Mouse (Mus musculus): ENCODE results near the gene Tmem203. TPM values are rescaled to one million over a fixed set of nuclear protein-coding genes. Genes with fewer than 3 reads are reported as not detected.

Gene Tmem203
- 27.2 and 29.6 TPM in 2 replicates for polyA plus RNA-seq (2015; fragmentation: Nextera tagmentation; extraction: Ambion mirVana)

DNA sequence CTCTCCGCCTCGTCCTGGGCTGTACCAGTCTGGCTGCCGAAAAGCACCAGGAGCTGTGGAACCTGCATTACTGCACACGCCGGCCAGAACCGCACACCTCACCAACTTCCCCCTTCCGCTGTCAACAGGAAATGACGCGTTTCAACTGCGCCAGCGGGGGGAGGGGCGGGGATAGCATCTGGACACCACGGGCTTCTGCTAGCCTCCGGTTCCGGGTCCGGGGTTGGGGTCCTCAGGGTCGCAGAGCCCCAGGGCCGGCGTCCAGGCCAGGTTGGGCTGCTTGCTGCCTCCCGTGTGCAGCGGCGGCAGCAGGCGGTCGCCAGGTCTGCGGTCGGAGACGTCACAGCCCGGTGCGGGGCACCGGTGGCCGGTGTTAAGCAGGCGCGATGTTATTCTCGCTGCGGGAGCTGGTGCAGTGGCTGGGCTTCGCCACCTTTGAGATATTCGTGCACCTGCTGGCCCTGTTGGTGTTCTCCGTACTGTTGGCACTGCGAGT lies at the start of gene Tmem203:
TSS of gene Tmem203 (plus strand) at position 156 of the 496 bp plus-strand sequence.

DNA sequence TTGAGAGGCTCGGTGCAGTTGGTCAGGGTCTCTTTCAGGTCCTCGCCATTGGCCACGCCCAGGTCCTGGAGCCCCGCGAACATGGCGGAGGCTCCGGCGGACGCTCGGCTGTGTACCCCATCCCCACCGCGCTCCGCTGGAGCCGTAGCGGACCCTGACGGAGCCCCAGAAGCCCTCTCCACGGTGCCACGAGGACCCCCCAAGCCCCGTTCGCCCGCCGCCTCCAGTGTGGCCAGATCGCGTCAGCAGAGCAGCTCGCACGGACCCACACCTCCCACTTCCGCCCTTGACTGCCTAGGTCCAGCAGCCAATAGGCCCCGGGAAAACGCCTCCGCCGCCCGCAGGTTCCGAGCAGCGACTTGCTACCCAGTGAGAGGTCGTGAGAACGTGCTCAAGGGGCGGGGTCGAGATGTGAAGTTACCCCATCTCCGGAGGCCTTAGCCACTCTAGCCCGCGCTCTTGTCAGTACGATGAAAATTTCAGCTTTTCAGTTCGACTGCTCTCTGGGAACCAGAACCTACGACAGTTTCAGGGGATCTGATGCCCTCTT lies 44.0 kb upstream of the Tmem203 start, which contains the start of gene Nelfb:
TSS of gene Nelfb (minus strand) at position 369 of the 550 bp plus-strand sequence.

DNA sequence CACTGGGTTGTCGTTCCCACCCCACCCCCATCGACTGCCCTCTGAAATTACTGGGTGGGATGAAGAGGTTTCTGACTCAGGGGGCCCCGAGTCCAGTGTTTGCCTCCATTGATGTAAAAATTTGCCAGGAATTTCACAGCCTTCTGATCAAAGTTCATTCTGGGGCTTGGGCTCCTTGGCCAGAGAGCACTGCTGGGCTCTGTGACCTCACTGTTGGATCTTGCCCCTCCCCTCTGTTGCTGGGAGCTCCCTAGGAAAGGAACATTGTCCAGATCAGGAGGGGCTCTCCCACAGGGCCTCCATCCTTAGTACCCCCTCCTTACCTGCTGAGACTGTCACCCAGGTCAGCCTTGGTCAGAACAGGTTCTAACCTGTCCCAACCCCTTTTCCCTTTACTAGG lies 40.8 kb upstream of the Tmem203 start, which contains the start of gene Stpg3:
TSS of gene Stpg3 (minus strand) at position 194 of the 400 bp plus-strand sequence.

DNA sequence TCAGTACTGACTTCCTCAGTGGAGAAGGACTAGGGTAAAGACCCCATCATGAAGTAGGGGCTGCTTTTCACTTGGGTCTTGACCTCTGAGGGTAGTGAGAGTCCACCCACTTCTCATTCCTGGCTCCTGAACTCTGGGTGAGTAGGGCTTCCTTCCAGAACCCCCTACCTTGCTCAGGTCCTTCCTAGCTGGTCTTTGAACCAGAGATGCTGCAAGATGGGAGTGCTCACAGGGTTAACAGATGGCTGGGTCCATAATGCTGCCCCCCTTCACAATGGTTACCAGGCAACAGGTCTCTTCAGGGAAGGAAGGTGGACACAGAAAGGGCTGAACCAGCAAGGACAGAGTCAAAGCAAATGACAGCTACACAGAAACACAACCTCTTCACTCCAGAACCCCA lies 36.8 kb upstream of the Tmem203 start, which contains the start of gene Fam166a:
TSS of gene Fam166a (plus strand) at position 301 of the 400 bp plus-strand sequence.

DNA sequence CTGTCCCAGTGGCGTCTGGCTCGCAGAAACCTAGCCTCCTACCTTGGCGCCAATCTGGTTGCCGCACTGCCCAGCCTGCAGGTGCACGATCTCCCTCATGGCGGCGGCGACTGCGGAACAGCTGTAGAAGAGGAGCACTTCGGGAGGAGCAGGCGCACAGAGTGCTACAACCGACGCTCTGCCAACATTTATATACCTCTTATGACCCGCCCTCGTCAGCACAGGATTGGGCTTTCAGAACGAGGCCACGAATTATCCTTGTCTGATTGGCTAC lies 30.8 kb upstream of the Tmem203 start, which contains the start of gene Tubb4b:
TSS of gene Tubb4b (minus strand) at position 211 of the 274 bp plus-strand sequence.

DNA sequence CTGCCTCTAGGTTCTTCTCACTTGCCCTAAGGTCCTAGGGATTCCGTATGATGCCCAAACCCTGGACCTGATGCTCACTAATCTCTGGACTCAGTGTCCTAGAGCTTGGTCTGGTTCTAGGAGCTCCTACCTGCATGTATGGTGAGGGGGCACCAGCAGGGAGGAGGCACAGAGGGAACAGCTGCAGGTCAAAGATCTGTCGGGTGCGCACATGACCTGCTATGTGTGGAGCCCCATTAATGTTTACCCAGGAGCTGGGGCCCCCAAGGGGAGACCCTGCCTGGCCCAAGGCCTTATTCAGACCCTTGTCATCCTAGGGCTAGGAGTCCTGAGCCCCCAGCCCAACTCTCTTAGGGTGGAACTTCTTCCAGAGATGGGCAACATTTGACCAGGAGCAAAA lies 21.2 kb upstream of the Tmem203 start, which contains the start of gene Slc34a3:
TSS of gene Slc34a3 (minus strand) at position 315 of the 400 bp plus-strand sequence.

DNA sequence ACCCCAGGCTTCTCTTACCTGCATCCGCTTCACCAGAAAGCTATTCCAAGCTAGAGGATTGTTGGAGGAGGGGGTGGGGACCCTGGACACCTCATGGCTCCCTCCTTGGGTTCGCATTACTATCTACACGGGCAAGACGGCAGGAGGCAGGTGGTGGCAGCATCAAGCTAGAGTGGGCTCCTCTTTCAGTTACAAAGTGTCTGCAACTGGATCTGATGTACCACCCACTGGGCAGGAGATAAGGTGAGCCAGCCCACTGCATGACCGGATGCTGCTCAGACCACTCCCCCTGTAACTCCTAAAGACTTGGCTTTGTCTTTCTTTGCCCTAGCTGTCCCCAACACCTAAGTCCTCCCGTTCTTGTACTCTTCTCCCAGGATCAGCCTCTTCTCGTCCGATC lies 18.6 kb upstream of the Tmem203 start, which contains the start of gene Rnf224:
TSS of gene Rnf224 (minus strand) at position 174 of the 400 bp plus-strand sequence.

DNA sequence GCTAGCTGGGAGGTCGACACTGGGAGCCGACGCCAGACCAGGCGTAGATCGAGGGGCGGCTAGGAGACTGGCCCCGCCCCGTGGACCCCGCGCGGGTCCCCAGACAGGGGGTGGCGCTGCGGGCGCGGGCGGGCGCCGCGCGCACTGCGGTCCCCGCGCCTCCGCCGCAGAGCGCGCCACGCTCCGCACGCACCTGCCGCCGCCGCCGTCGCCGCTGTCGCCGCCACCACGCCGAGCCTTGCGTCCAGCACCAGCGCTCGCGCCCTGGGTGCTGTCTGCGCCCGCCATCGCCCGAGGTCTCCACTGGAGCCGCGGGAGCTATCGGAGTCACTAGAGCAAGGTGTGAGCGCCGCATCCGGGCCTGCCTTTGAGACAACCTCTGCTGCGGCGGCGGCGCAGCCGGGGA lies 13.1 kb upstream of the Tmem203 start, which contains the start of the genes Rnf208 and Cysrt1:
TSS of gene Rnf208 (plus strand) at position 155 of the 406 bp plus-strand sequence.
TSS of gene Cysrt1 (minus strand) at position 352 of the 406 bp plus-strand sequence.

DNA sequence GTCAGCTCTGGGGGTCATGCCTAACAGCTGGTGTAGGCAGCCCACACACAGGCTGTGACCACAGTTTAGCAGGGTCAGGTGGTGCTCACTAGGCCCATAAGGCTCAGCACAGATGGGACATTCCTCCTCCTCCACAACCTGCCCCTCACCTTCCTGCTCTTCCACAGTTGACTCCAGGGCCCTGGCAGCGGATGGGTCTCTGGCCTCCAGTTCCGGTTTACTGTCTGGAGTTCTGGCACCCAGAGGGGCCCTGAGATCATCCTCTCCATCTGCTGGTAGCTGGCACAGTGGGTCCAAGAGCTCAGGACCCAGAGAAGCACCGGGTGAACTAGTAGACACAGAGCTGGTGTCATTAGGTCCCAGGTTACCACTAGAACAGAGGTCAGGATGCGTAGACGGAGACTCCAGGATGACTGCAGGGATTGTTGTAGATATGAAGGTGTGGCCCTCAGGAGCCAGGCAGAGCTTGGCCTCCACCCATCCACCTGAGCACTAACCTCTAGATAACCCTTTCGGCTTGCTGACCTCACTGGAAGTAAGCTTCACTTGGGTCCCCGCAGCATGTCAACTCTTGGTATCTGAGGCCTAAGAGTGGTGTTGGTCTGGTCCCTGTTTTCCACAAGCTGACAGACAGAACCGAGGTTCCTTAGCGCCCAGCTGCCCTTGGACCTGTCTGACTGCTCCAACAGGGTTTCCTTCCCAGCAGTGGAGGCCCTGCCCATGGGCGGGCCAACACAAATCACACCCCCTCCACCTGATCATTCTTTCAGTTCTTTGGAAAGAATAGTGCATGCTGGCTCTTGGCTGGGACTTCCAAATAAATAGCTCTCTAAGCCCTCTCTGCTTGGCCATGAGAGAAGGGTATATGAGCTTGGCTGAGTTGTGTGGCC lies 8.8 kb upstream of the Tmem203 start, which contains the start of gene AL732309.1:
TSS of gene AL732309.1 (minus strand) at position 681 of the 890 bp plus-strand sequence.

DNA sequence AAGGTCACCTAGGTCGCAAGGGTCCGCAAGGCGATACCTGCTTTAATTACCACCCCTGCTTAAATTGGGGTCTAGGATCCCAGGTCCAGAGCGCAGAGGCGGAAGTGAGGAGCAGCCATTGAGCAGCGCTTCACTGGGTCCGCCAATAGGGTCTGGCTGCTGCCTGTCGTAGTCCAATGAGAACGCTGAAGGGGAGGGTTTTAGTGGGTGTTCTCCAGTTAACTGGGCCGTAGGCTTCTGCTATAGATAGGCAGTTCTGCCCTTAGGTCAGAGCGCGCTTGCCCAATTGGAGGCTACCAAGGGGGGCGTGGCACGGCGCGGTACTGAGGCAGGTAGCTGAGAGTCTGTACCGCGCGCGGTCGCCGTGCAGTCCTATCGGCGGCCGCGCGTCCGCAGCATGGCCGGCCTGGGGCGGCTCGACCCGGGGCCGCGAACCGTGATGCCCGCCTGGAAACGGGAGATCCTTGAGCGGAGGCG lies 7.1 kb downstream of the Tmem203 start, which contains the start of gene Tprn:
TSS of gene Tprn (plus strand) at position 328 of the 477 bp plus-strand sequence.

DNA sequence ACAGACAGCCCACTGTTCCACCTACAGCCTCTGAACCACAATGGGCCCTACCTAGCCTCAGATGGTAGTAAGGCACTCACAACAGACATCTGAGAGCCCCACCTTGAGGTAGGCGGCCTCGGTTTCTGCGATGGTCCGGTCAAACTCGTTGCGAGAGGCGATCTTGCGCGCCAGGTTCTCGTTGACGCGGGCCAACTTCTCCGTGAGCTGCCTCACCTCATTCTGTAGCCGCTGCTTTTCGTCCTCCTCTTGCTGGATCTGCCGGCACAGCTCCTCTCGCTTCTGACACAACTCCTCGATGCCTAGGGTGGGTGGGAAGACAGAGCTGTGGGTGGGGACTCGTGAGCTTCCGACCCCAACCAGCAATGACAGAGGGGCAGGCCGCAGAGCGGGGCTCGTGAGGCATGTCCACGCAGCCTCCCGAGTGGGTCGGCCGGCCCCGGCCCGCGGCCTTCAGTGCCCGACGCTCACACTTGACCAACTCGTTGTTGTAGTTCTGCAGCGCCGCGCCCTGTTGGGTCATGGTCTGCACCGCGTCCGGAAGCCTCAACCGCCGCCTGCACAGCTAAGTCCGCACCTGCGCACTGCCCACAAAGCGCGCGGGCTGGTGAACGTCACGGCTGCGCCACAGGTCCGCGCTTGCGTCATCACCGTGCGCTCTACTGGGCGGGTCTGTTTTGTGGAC lies 16.7 kb downstream of the Tmem203 start, which contains the start of the genes Ssna1 and Anapc2:
TSS of gene Ssna1 (minus strand) at position 612 of the 685 bp plus-strand sequence.
TSS of gene Anapc2 (plus strand) at position 652 of the 685 bp plus-strand sequence.

DNA sequence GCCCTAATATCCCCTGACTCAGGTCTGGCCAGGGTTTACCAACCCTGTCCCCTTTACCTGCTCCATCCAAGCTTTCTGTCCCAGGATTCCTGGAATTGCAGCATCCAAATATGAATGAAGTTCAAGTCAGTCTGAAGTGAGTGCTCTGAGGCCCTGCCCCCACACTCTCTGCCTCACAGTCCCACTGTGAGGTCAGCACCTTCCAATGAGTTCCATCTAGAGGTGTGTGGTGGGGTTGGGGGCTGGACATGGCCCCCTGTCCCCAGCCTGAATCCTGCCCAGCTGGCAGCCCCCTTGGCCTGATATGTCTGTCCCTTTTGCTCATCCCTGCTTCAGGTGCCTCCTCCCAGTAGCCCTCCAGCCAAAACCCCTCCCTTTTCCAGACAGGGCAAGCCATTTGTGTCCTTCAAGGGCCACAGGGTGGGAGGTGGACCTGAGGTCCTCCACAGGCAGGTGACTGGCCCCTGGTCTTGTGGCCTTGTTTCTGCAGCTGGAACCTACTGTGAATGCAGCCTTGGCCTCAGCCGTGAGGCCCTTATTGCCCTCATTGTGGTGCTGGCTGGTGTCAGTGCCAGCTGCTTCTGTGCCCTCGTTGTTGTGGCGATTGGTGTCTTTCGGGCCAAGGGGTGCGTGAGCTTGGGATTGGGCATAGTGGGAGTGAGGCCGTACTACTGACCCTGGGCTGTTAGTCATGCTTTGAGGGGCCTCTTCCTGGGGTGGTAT lies 32.8 kb downstream of the Tmem203 start, which contains the start of gene Tmem210:
TSS of gene Tmem210 (plus strand) at position 219 of the 723 bp plus-strand sequence.

DNA sequence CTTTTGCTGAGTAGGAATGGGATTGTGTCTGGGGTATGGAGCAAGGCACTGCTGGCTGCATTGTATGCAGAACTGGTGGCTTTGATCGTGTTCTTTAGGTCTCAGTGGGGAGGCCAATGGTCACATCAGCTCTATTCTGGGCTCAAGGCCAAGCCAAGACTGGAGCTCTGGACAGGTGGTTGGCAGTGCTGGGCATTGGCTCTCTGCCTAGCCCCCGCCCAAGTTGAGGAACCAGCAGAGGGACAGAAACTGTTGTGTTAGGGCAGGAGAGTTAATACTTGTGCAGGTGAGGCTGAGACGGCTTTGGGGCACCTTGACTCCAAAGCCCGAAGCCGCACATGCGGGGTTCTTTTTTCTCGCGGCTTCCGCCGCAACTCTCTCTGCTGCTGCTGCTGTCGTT lies 34.4 kb downstream of the Tmem203 start, which contains the start of gene Lrrc26:
TSS of gene Lrrc26 (plus strand) at position 265 of the 400 bp plus-strand sequence.

Other genes starting within 250 kb of the Tmem203 start
- 33.9 and 34.8 TPM in 2 replicates for gene Nsmf, start 201.1 kb upstream of the Tmem203 start, polyA plus RNA-seq (2015; fragmentation: Nextera tagmentation; extraction: Ambion mirVana)
- not detected in 2 replicates for gene Entpd8, start 175.1 kb upstream of the Tmem203 start, polyA plus RNA-seq (2015; fragmentation: Nextera tagmentation; extraction: Ambion mirVana)
- 0.17 TPM in 1 of 2 replicates, not detected in the other for gene Noxa1, start 160.3 kb upstream of the Tmem203 start, polyA plus RNA-seq (2015; fragmentation: Nextera tagmentation; extraction: Ambion mirVana)
- gene Nrarp, start 74.7 kb upstream of the Tmem203 start, polyA plus RNA-seq (2015; fragmentation: Nextera tagmentation; extraction: Ambion mirVana), result 9.5 and 13.8 TPM in 2 replicates
- gene Tor4a, start 58.6 kb upstream of the Tmem203 start, polyA plus RNA-seq (2015; fragmentation: Nextera tagmentation; extraction: Ambion mirVana), result 2.5 and 3.6 TPM in 2 replicates
- 42.2 and 43.2 TPM in 2 replicates for gene Nelfb, start 44.0 kb upstream of the Tmem203 start, polyA plus RNA-seq (2015; fragmentation: Nextera tagmentation; extraction: Ambion mirVana)
- not detected in 2 replicates for gene Stpg3, start 40.8 kb upstream of the Tmem203 start, polyA plus RNA-seq (2015; fragmentation: Nextera tagmentation; extraction: Ambion mirVana)
- gene Fam166a, start 36.7 kb upstream of the Tmem203 start, polyA plus RNA-seq (2015; fragmentation: Nextera tagmentation; extraction: Ambion mirVana), result 0.19 TPM in 1 of 2 replicates, not detected in the other
- 141 and 191 TPM in 2 replicates for gene Tubb4b, start 30.7 kb upstream of the Tmem203 start, polyA plus RNA-seq (2015; fragmentation: Nextera tagmentation; extraction: Ambion mirVana)
- gene Slc34a3, start 21.1 kb upstream of the Tmem203 start, polyA plus RNA-seq (2015; fragmentation: Nextera tagmentation; extraction: Ambion mirVana), result not detected in 2 replicates
- not detected in 2 replicates for gene Rnf224, start 18.7 kb upstream of the Tmem203 start, polyA plus RNA-seq (2015; fragmentation: Nextera tagmentation; extraction: Ambion mirVana)
- gene Rnf208, start 13.2 kb upstream of the Tmem203 start, polyA plus RNA-seq (2015; fragmentation: Nextera tagmentation; extraction: Ambion mirVana), result 0.50 and 1.5 TPM in 2 replicates
- gene Cysrt1, start 13.0 kb upstream of the Tmem203 start, polyA plus RNA-seq (2015; fragmentation: Nextera tagmentation; extraction: Ambion mirVana), result 8.6 TPM in 1 of 2 replicates, not detected in the other
- 1.2 and 2.0 TPM in 2 replicates for gene AL732309.1, start 8.6 kb upstream of the Tmem203 start, polyA plus RNA-seq (2015; fragmentation: Nextera tagmentation; extraction: Ambion mirVana)
- gene Tprn, start 7.2 kb downstream of the Tmem203 start, polyA plus RNA-seq (2015; fragmentation: Nextera tagmentation; extraction: Ambion mirVana), result 3.0 and 3.9 TPM in 2 replicates
- 102 and 122 TPM in 2 replicates for gene Ssna1, start 17.0 kb downstream of the Tmem203 start, polyA plus RNA-seq (2015; fragmentation: Nextera tagmentation; extraction: Ambion mirVana)
- gene Anapc2, start 17.0 kb downstream of the Tmem203 start, polyA plus RNA-seq (2015; fragmentation: Nextera tagmentation; extraction: Ambion mirVana), result 51.7 and 54.8 TPM in 2 replicates
- not detected in 2 replicates for gene Tmem210, start 32.7 kb downstream of the Tmem203 start, polyA plus RNA-seq (2015; fragmentation: Nextera tagmentation; extraction: Ambion mirVana)
- gene Lrrc26, start 34.5 kb downstream of the Tmem203 start, polyA plus RNA-seq (2015; fragmentation: Nextera tagmentation; extraction: Ambion mirVana), result 0.12 and 0.15 TPM in 2 replicates
- gene Grin1, start 63.7 kb downstream of the Tmem203 start, polyA plus RNA-seq (2015; fragmentation: Nextera tagmentation; extraction: Ambion mirVana), result not detected in 2 replicates
- 29.6 and 33.0 TPM in 2 replicates for gene Man1b1, start 76.9 kb downstream of the Tmem203 start, polyA plus RNA-seq (2015; fragmentation: Nextera tagmentation; extraction: Ambion mirVana)
- gene Dpp7, start 100.9 kb downstream of the Tmem203 start, polyA plus RNA-seq (2015; fragmentation: Nextera tagmentation; extraction: Ambion mirVana), result 8.7 and 10.9 TPM in 2 replicates
- 12.4 and 16.8 TPM in 2 replicates for gene Uap1l1, start 110.2 kb downstream of the Tmem203 start, polyA plus RNA-seq (2015; fragmentation: Nextera tagmentation; extraction: Ambion mirVana)
- 5.8 and 6.4 TPM in 2 replicates for gene Sapcd2, start 116.9 kb downstream of the Tmem203 start, polyA plus RNA-seq (2015; fragmentation: Nextera tagmentation; extraction: Ambion mirVana)
- 30.8 and 32.7 TPM in 2 replicates for gene Entpd2, start 140.4 kb downstream of the Tmem203 start, polyA plus RNA-seq (2015; fragmentation: Nextera tagmentation; extraction: Ambion mirVana)
- gene Npdc1, start 143.9 kb downstream of the Tmem203 start, polyA plus RNA-seq (2015; fragmentation: Nextera tagmentation; extraction: Ambion mirVana), result 19.3 and 28.5 TPM in 2 replicates
- gene Fut7, start 167.8 kb downstream of the Tmem203 start, polyA plus RNA-seq (2015; fragmentation: Nextera tagmentation; extraction: Ambion mirVana), result 0.06 TPM in 1 of 2 replicates, not detected in the other
- gene Abca2, start 173.3 kb downstream of the Tmem203 start, polyA plus RNA-seq (2015; fragmentation: Nextera tagmentation; extraction: Ambion mirVana), result 1.2 and 1.6 TPM in 2 replicates
- 1.0 and 6.2 TPM in 2 replicates for gene Clic3, start 201.4 kb downstream of the Tmem203 start, polyA plus RNA-seq (2015; fragmentation: Nextera tagmentation; extraction: Ambion mirVana)
- 56.6 and 62.1 TPM in 2 replicates for gene Paxx, start 205.7 kb downstream of the Tmem203 start, polyA plus RNA-seq (2015; fragmentation: Nextera tagmentation; extraction: Ambion mirVana)
- 11.8 and 13.3 TPM in 2 replicates for gene Ptgds, start 214.6 kb downstream of the Tmem203 start, polyA plus RNA-seq (2015; fragmentation: Nextera tagmentation; extraction: Ambion mirVana)
- not detected in 2 replicates for gene Lcn12, start 238.5 kb downstream of the Tmem203 start, polyA plus RNA-seq (2015; fragmentation: Nextera tagmentation; extraction: Ambion mirVana)
- gene Fbxw5, start 245.3 kb downstream of the Tmem203 start, polyA plus RNA-seq (2015; fragmentation: Nextera tagmentation; extraction: Ambion mirVana), result 56.1 and 56.8 TPM in 2 replicates
- 2.9 and 4.1 TPM in 2 replicates for gene C8g, start 246.3 kb downstream of the Tmem203 start, polyA plus RNA-seq (2015; fragmentation: Nextera tagmentation; extraction: Ambion mirVana)

Measured in skeletal muscle tissue, postnatal 0 days (tissue).